Mouse (Mus musculus) embryonic fibroblast, embryonic 13.5 days (primary cell): ENCODE results near the gene Tsc22d1. TPM values are rescaled to one million over a fixed set of nuclear protein-coding genes. Genes with fewer than 3 reads are reported as not detected.
A peak's percentile ranks its signal among the peaks of the same experiment; 100 is the strongest.

Source experiments
- H3K27ac ChIP-seq: 2 replicates; pipeline ENCODE4 v1.5.1; 2012; ENCODE audit warnings: low read length, control low read depth, inconsistent platforms; ENCODE audit not compliant: insufficient read depth
- H3K4me1 ChIP-seq: 2 replicates; pipeline ENCODE4 v1.6.1; 2011; ENCODE audit warnings: low read length; ENCODE audit not compliant: control insufficient read depth, insufficient read depth
- H3K4me3 ChIP-seq: 2 replicates; pipeline ENCODE4 v1.5.1; 2011; ENCODE audit warnings: mild to moderate bottlenecking, control low read depth, low read length; ENCODE audit not compliant: insufficient read depth
- CTCF ChIP-seq: IDR thresholded peaks from 2 replicates; pipeline ENCODE4 v1.5.1; 2011; ENCODE audit warnings: mild to moderate bottlenecking, control low read depth, low read length, moderate library complexity, borderline replicate concordance; ENCODE audit not compliant: insufficient read depth
- POLR2A ChIP-seq: IDR thresholded peaks from 2 replicates; pipeline ENCODE4 v1.6.1; 2011; ENCODE audit warnings: low read depth, mild to moderate bottlenecking, control low read depth, low read length, moderate library complexity
- polyA plus RNA-seq: library from polyadenylated mRNA; stranded (reverse); fragments of >200 nt; gene quantifications from 2 replicates; pipeline ENCODE4 v1.2.4, GENCODE M21; 2011; ENCODE audit warnings: low read depth; ENCODE audit not compliant: missing spikeins, insufficient read length

The Tsc22d1 gene
- polyA plus RNA-seq, 1 experiment: 370 TPM

GRCm38 (mm10) chr14:76555263-76556030 is 140.7 kb downstream of the Tsc22d1 start:
- no peaks in the 10 kb centered on the region; the same call in 1 of the 2 replicates for H3K4me1 ChIP-seq
- H3K4me3 ChIP-seq: peak overlapping the region; percentile 62
- peak overlapping the region; percentile 93 for H3K27ac ChIP-seq
- TF ChIP-seq POLR2A: no peak
- no peak for TF ChIP-seq CTCF

GRCm38 (mm10) chr14:76556031-76556851 is 141.5 kb downstream of the Tsc22d1 start:
- Histone ChIP-seq H3K4me3 (peak overlapping the region; percentile 62), H3K4me1 (no peaks in the 10 kb centered on the region; the same call in 1 of the 2 replicates), H3K27ac (peak overlapping the region; percentile 93)
- no peak for TF ChIP-seq CTCF
- TF ChIP-seq POLR2A: peak; percentile 51

GRCm38 (mm10) chr14:76556852-76557208 is 142.1 kb downstream of the Tsc22d1 start, which contains the start of gene Serp2:
Gene Serp2 (minus strand): TSS chr14:76556889.
- Histone ChIP-seq H3K4me1 (no peaks in the 10 kb centered on the region; the same call in 1 of the 2 replicates), H3K27ac (peak within 1 kb of the TSS; percentile 93), H3K4me3 (peak within 1 kb of the TSS; percentile 62)
- TF ChIP-seq CTCF (no peak), POLR2A (no peak)

Other genes with a start within 250 kb of the Tsc22d1 start
- 2.7 and 3.5 TPM in 2 replicates for gene Serp2, start 141.9 kb downstream of the Tsc22d1 start, polyA plus RNA-seq